Mouse (Mus musculus) ES-Bruce4 (cell line): ENCODE measurements around the gene Mettl7a1.

Experiments
- CTCF ChIP-seq: IDR thresholded peaks from one replicate; pipeline ENCODE4 v1.8.1; 2011; ENCODE audit warnings: low read depth, low read length
- POLR2A ChIP-seq: IDR thresholded peaks from one replicate; pipeline ENCODE4 v1.8.1; 2011; ENCODE audit warnings: low read length; ENCODE audit not compliant: insufficient read depth

DNA sequence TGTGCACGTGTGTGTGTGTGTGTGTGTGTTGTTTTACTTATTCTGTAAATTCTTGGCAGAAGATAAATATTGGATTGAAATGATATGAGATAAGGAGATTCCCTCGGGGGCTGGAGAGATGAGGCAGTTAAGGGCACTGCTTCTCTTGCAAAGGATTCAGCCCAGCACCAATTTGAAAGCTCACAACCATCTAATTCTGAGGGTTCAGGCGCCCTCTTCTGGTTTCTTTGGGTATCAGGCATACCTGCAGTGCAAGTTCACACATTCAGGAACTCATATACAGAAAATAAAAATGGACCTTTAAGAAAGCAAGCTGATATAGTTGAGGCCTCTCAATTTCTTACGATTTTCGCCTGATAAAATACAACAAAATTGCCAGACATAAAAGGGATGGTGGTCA, 71.1 kb downstream of the Mettl7a1 start:
- no peak for TF ChIP-seq POLR2A
- TF ChIP-seq CTCF = no peak
